Mouse (Mus musculus): ENCODE results near the gene Snx30. TPM values are rescaled to one million over a fixed set of nuclear protein-coding genes. Genes with fewer than 3 reads are reported as not detected.

Gene Snx30
- total RNA-seq, 1 experiment from 2014 or later: 7.3 TPM

GRCm38 (mm10) chr4:59794116-59794515 is 11.5 kb upstream of the Snx30 start:
- DNase-seq: no peak

DNA sequence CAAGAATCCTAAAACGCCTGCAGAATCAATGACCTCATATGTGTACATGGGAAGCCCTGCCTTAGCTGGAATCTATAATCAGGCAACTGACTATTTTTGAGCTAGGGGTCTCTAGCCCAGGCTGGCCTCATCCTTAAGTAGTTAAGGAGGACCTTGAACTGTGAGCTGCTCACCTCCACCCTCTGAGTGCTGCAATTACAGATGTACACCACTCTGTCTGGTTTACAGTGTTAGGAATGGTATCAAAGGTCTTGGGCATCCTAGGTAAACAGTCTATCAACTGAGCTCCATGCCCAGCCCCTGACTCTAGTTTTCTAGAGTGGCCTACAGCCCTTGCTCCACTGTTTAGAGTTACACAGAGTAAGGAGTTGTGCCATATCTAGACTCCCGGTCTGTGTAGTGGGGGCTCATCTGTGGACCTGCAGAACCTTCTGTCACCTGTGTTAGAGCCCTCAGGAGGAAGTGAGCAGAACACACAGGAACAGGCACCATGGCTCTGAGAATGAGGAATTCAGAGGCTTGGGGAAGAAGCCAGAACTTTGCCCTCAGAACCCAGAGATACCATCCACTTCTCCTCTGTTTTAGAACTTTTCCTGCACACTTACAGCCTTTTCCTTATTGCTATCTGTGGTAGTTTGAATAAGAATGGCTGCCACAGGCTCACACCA is 9.7 kb upstream of the Snx30 start:
- DNase-seq: no peak

DNA sequence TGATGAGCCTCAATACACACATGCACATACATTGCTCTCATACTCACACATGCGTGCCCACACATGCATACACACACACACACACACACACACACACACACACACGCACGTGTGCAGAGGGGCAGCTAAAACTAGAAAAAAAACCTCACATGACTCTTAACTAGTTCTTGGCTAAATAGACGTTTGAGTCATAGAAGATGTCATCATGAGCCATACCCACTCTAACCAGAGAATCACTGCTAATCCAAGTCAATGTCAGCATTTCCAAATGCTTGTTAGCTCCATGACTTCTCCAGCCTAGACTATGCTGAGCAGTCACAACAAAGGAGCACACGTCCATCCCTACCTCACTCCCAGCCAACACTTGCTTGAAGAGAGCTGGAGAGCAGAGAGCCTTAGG is 5.5 kb upstream of the Snx30 start:
- no peak for DNase-seq

- no peak for DNase-seq
These were observed 4.2 kb upstream of the Snx30 start, which contains the start of gene Inip for GRCm38 (mm10) chr4:59801489-59801888. Gene Inip, minus strand, starts transcription at chr4:59801589.

- no peak for DNase-seq
These were observed 3.5 kb upstream of the Snx30 start for GRCm38 (mm10) chr4:59802107-59802506.

DNA sequence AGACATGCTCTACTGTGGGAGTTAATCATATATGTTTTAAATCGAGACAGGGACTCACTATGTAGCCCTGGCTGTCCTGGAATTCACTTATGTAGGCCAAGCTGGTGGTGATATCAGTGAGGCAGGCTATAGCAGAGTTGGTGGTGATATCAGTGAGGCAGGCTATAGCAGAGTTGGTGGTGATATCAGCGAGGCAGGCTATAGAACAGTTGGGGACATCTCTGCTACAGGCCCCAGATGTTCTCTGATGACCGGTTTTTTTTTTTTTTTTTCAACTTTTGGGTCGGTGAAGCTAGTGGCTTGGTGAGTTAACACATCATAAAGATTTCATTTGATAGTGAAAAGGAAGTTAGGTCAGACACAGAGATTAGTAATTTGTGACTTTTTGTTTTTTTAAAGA is 2.8 kb upstream of the Snx30 start:
- DNase-seq: no peak

DNA sequence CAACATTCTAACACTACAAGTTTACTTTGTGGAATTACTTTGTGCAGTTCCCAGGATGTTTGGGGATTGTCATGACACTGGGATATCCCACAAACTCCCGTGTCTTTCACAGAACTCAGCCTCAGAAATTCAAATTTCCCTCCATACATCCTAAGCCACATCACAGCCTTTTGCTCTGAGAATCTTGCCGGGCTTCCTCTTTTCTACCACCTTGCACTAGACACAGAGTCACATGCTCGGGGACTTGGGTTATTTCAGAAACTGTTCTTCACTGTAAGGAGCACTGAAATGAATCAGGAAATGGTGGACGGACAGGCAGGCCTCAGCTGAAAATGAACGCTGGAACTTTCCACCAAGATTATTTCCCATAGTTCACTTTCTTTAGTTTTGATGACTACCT is 2.3 kb upstream of the Snx30 start:
- no peak for DNase-seq

- DNase-seq: no peak
These were observed 886 bp upstream of the Snx30 start for GRCm38 (mm10) chr4:59804754-59805153.

DNA sequence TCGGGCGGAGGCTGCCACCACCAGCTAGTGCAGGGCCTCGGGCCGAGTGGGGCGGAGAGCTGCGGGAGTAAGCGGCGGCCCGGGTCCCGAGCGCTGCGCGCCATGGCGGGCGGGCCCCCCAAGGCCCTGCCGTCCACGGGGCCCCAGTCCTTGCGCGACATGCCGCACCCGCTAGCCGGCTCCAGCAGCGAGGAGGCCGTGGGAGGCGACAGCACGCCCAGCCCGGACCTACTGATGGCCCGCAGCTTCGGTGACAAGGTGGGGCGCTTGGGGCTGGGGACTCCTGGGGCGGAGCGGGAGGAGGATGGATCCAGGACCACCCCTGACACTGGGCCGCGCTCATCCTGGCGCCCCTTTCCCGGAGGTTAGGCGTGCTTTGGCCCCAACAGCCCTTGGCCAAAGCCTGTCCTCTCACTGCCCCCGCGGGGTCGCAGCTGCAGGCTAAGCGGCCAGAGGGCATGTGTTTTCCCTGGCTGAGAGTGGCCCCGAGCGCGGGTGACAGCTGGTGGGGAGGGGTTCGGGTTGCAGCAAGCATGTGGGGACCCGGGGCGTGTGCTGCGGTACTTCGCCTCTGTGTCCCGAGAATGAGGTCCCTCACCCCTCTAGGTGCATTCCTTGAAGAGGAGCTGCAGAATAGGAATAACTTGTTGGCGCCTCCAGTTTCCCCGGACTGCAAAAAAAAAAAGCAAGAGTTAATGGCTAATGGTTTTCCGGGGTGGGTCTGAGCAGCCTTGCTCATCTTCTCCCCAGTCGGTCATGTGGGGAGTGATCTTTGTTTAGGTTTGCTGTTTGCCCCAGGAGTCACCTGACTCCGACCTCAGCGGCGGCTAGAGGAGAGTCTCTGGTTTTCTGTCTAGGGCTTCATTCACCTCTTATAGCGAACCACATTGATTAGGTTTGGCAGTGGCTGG is 583 bp downstream of the Snx30 start:
- DNase-seq: peak; percentile 39

DNA sequence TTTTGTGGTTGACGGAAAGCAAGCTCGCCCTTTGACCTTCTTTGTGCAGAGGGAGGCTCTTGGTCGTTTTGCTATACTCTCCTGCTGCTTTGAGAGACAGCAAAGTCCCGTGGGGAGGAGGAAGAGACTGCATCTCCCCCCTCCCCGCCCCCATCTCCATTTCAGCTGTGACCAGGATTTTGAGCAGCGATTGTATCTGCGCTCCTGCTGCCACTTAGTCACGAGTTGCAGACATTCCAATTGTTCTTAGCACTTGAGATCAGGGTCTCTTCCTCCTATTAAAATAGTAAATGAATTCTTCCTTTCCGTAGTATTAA is 1.2 kb downstream of the Snx30 start:
- DNase-seq: peak; percentile 12

DNA sequence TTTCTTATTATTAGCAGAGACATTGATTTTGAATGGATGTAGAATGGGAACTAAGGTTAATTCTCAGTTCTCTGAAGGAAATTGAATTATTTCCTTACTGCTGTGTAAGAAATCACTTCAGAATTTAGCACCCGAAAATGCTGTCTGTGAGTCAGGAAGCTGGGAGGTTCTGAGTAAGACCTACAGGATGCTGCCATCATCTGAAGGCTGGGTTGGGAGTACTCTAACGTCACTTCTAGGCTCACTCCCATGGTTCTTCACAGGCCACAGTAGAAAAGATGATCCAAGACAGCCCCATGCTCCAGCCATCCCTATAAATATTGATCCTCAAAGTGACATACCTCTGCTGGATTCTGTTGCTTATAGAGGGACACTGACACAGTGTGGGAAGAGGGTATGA is 1.9 kb downstream of the Snx30 start:
- no peak for DNase-seq

- DNase-seq: no peak
These were observed 2.8 kb downstream of the Snx30 start for GRCm38 (mm10) chr4:59808396-59808795.

GRCm38 (mm10) chr4:59814094-59814493 is 8.5 kb downstream of the Snx30 start:
- no peak for DNase-seq

DNA sequence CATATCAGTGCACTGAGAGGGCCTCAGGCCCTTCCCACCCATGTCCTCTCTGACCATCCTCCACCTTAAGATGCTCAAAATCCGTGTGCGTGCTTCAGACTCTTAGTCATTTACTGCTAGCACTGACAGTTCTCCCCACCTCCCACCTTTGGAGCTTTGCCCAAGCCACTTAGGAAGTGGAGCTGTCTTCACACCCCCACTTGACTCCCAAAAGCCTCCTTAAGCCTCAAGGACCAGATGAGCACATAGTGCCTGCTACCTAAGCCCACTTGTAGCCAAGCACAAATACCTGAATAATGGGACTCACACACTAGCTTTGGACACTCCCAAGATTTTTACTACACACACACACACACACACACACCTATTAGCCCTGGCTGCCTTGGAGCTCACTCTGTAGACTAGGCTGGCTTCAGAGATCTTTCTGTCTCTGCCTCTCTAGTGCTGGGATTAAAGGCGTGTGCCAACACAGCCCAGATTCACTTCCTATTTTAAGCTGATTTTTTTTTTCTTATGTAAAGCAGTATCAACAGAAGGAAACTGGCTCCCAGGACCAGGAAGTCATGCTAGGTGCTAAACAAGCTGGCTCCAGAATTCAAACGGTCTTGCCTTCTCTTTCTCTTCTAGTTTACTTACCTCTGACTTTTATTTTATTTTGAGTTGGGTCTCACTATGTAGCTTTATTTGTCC is 9.6 kb downstream of the Snx30 start:
- no peak for DNase-seq

DNA sequence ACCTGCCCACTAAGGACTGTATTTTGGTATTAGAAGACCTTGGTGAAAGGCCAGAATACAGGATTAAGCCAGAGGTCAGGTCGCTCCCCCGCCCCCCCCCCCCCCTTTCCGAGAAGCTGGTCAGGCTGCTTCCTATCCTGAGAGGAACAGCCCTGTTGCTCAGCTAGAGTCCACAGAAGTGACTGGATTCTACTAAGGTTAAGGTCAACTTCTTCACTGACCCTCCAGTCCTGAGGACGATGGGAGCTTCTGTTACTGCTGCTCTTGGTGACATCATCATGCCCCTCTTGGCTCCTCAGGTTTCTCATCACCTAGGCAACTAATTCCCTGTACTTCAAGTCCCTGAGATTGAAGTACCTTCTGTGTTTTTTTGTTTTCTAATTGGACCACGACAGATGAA is 10.4 kb downstream of the Snx30 start:
- DNase-seq: no peak

GRCm38 (mm10) chr4:59816477-59816876 is 10.8 kb downstream of the Snx30 start:
- no peak for DNase-seq

GRCm38 (mm10) chr4:59817790-59818189 is 12.2 kb downstream of the Snx30 start:
- no peak for DNase-seq

DNA sequence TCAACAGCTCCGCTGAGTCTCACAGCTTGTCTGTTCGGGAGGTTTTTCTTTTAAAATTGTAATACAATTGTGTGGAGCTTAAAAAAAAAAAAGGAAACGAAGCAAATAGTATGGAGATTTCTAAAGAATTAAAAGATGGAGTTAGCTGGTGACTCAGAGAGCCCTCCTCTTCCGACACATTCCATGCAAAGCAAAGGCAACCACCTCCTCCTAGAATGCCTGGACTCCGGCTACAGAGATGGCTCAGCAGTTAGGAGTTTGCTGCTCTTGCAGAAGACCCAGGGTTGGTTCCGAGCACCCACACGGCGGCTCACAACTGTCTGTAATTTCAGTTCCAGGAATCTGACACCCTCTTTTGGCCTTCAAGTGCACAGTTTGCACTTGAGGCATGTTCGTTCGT is 12.9 kb downstream of the Snx30 start:
- DNase-seq: no peak

DNA sequence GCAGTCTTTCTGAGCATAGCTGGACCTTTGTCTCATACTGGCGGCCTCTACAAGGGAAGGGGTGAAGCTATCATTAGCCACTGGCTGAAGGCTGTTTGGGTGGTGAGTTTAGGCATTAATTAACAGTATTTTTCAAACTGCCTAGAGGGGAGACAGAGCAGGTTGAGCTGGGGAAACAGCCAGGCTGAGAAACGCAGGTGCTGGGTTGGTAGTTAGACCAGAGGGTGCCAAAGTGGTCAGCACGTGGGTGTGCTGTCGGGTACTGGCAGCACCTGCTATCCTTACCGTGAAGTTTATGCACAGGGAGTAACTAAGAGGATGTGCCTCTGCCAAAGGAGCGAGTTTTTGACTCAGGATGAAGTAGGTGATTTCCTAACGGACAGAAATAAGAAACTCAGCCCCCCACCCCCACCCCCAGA is 13.4 kb downstream of the Snx30 start:
- DNase-seq: no peak

DNA sequence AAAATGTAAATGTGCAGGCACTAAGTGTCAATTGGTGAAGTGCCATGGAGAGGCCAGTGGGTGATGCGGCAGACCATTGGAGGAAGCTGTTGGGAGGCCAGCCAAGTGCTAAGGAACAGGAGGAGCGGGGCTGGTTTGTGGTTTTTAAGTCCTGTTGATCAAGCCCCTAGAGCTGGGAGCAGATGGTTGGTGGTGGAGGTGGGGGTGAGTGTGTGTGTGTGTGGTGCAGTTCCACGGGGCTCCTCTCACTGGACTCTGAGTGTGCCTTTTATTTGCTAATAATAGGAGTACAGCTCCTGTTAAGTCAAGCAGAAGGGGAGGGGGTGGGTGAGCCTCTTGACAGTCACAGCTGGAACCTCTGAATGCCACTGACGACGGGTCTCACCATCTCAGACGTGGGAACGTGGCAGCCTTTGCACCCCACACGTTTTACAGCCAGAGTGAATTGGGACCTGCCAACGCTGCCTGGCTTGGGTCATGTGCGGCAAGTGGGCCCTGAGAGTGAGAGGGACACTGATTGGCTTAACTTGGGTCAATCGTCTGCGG is 13.9 kb downstream of the Snx30 start:
- no peak for DNase-seq

DNA sequence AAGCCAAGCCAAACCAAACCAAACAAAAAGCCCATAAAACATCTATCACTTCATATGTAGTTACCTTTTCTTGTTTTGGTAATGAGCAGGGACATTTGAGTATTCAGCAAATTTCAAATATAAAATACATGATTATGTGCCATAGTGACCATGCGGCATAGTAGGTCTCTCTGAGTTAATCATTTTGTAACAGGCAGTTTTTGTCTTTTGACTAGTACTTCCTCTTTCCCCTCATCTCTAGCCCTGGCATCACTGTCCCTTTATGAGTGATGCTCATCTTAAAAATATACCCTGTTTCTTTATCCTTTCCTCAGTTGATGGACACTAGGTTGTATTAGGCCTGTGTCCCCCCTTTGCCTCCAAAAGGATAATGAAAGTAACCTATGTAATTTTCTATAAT is 15.9 kb downstream of the Snx30 start:
- DNase-seq: no peak

DNA sequence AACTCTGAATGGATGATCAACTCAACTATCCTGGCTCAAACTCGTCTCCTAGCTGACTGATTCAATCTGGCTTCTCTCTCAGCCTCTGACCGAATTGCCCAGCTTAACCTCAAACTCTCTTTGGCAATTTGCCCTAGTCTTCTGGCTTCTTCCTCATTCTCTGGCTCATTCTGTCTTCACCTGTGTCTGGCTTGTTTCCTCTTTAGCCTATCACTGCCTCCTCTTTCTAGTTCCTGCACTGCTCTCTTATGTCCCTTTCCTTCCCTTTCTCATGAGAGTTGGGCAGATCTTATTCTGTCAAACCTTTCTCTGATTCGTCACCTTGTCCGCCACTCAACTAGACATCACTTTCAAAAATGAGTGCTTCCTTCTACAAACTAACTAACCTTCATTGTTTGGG is 16.5 kb downstream of the Snx30 start:
- DNase-seq: no peak

DNA sequence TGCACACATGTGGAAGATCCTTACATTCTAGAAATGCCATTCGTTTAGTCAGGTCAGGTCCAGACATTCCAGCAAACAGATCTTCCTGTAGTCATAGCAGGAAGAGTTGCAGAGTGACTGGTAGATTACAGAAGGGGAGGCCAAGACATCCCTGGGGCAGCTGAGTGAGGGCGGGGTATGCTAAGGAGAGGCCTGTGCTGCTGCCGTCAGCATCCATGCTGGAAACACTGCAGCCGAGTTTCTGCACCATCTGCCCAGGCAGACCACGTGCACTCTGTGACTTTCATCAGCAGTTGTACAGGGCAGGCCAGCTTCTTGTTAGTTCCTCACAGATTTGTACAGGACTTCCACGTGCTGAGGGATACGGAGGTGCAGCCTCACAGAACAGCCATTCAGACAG is 17.8 kb downstream of the Snx30 start:
- DNase-seq: no peak

Data from adrenal gland, postnatal 14 days (tissue).